Mouse (Mus musculus) spleen, embryonic (tissue): Measurements from ENCODE around the gene Usp40.
"Not testable (repeated sequence)": the region's sequence is repeated elsewhere in the genome, so short reads cannot be mapped to it uniquely, and the experiment has no call there.

ENCODE experiments used
- CTCF ChIA-PET: fragments of 350-600 bp; sonication (Branson Sonifier 250); formaldehyde crosslinking; loops from one replicate; lab custom pipeline; 2022; lab: Charles Lee

Gene Usp40

GRCm38 (mm10) chr1:88008211-88008697 is at the start of gene Usp40:
Usp40 (minus strand) TSS chr1:88008551.
- CTCF ChIA-PET, result no interaction called here

DNA sequence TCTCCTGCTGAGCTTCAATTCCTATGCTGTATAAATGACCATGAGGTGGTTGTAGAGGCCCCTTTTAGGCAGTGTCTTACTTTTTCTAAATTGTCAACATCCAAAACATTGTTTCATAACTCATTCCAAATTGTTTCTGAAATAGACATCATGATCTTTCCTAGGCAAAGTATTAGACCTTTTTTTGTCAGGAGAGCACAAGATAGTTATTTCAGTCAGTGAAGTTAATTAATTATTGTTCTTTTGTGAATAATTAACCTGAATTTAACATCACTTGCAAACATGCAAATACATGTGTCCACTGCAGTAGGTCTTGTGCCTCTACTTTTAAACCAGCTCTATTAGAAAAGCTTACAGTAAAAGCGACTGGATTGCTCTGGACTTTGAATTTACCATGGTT is 46.7 kb upstream of the Usp40 start, which contains the start of gene Ugt1a10:
Ugt1a10 (plus strand) TSS at position 301 of the 400 bp plus-strand sequence.
- CTCF ChIA-PET, result no interaction called here

- CTCF ChIA-PET, result not testable (repeated sequence)
Measured at GRCm38 (mm10) chr1:88047408-88047807, 39.1 kb upstream of the Usp40 start.

DNA sequence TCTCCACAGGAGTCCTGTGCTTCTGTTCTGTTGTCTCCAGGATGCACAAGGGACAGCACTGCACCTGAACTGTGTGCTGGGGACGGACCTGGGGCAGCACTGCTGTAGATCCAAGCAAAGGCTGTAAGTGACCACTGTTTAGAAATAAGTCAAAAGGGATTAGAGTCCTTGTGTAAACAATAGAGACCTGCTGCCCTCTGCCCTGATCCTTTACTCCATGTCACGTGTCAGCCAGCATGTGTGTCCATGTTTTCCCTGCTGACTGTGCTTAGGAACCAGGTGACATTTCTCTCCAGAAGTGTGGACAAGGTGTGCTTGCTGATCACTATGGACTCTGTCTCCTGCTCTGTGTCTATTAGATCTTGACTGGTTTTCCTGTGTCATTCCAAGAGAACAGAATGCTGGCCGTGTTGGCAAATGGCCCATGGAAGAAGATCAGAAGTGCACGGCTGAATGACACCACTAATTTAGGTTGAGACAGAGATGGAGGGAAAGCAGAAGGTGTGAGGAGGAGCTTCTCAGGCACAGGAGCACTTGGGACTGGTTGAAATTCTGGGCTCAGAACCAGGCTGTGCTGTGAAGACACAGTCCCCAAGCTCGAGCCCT is 36.6 kb upstream of the Usp40 start:
- CTCF ChIA-PET, result not testable (repeated sequence)

DNA sequence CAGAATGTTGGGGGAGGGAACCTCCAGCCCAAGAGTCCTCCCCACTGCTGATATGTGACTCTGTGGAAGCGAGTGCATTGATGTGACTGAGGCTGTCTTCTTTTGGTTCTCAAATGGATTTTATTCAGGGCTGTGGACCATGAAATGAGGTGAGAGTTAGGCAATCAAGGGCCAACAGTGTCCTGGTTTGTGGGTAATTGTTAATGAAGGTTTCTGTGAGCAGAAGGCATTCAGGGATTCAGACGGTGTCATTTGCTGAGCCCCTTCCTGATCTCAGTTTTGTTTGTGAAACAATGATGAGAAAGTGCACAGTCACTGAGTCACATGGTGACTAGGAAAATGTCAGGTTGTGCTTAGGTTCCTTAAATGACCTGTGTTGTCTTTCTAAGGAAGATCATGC is 34.7 kb upstream of the Usp40 start:
- CTCF ChIA-PET, result not testable (repeated sequence)

- CTCF ChIA-PET, result not testable (repeated sequence)
Measured at GRCm38 (mm10) chr1:88025244-88025643, 16.9 kb upstream of the Usp40 start.

- CTCF ChIA-PET, result no interaction called here
Measured at GRCm38 (mm10) chr1:88015371-88015770, 7.0 kb upstream of the Usp40 start.

DNA sequence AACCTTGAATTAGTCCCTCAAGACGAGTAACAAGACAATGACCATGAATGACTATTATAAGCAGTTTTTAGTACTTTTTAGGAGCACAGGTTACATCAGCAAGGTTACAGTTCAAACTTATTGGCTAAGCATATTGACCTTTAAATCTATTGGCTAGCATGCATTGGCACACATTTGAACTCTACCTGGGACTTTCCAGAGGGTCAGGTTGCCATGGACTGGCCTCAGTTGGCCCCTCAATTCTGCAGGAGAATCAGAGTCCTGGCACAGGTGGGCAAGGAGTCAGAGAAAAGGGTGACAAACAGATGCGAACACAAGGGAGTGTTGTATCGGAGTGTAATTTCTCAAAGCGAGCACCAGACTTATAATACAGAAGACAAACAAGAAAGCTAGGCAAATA is 6.3 kb upstream of the Usp40 start:
- CTCF ChIA-PET, result no interaction called here

DNA sequence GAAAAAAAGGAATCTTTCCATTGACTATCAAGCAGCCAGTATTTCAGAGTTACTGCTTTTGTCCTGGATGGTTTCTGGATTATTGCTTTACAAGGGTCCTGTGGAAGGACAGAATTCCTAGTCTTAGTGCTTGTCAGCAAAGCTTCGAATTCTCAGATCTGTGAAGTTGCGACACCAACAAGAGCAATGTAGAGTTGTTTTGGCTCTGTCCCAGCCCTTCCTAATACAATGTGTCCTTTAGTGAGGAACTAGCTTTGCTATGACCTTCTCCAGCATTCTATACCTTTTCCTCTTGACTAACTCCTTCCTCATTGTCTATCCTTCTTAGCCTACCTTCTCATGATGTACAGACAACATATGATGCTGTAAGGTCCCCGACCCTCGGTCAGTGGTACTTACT is 5.8 kb upstream of the Usp40 start:
- CTCF ChIA-PET, result no interaction called here

GRCm38 (mm10) chr1:88013726-88014125 is 5.4 kb upstream of the Usp40 start:
- CTCF ChIA-PET, result no interaction called here

DNA sequence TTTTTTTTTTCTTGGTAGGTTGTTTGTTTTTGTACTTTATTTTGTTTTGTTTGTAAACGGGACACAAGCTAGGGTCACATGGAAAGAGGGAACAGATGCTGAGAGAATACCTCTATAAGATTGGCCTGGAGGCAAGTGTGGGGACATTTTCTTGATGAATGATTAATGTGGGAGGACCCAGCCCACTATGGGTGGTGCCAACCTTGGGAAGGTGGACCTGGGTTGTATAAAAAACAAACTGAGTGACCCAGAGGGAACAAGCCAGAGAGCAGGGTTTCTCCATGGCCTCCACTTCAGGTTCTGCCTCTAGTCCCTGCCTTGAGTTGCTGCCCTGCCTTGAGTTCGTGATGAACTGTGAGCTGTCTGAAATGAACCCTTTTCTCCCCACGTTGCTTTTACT is 1.2 kb upstream of the Usp40 start:
- CTCF ChIA-PET, result interaction anchor here (0.7 kb wide), 1 partner anchor 860 kb away, joined by 4 read pairs; no protein-coding TSS in a partner anchor

DNA sequence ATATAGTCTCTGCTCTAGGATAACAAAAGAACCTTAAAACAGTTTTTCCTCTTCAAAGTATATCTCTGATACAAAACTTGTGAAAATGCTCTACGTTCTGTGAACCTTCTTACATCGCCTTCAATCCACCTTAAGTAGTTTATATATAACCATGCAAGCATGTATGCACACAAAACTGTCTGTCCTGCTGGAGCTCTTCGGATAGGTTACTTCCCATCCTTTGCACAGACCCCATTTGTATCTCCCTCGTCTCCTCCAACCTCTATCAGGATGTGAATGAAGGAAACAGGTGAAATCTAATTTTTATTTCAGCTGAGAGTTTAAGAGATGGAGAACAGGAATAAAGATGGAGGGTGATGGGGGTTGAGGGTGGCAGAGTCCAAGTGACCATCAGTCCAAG is 384 bp upstream of the Usp40 start:
- CTCF ChIA-PET, result interaction anchor here (0.7 kb wide), 1 partner anchor 859 kb away, joined by 4 read pairs; no protein-coding TSS in a partner anchor

DNA sequence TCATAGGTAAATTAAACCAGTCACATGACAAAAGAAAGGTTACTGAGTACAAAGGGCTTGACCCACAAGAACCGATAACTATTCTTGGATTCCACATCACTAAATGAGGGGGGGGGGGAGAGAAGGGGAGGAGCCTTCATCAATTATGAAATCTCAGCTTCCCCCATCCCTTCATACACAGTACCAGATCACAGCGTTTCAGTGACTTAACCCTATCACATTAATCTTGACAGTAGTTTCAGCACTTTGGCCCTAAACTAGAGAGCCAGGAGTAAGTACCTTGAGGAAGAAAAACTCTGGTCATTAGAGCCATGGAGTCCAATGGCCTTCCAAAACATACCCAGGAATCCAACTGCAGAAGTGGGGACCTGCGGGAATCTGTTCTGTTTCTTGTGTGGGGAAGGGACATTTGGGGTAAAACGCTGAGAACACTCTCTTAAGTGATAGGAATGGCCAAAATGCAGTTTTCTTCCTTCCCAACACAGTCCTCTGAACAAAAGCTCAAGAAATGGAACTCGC is 600 bp downstream of the Usp40 start:
- CTCF ChIA-PET, result no interaction called here

- CTCF ChIA-PET, result no interaction called here
Measured at GRCm38 (mm10) chr1:87992716-87993115, 15.6 kb downstream of the Usp40 start.

- CTCF ChIA-PET, result no interaction called here
Measured at GRCm38 (mm10) chr1:87982291-87982690, 26.1 kb downstream of the Usp40 start.

DNA sequence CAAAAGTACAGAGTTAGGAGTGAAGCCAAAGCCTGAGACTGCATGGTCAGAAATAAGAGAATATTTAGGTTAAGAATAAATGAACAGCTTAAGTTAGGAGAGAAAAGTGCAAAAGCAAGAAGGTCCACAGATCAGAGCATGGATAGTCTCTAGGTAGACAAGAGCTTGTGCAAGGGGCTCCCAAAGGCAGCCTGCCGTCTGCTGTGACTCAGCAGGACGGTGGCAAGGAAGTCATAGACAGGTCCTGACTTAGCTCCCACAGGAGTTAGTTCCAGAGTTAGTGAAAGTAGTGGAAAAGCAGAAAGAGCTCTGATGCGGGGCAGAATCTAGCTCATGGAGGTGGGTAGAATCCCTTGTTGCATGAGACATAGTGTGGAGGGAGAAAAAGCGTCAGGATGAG is 38.0 kb downstream of the Usp40 start:
- CTCF ChIA-PET, result interaction anchor here (1.1 kb wide), 1 partner anchor 16 kb away, joined by 5 read pairs; no protein-coding TSS in a partner anchor

GRCm38 (mm10) chr1:87961459-87962167 is 46.7 kb downstream of the Usp40 start:
- CTCF ChIA-PET, result no interaction called here

- CTCF ChIA-PET, result no interaction called here
Measured at GRCm38 (mm10) chr1:87960752-87961151, 47.6 kb downstream of the Usp40 start.

DNA sequence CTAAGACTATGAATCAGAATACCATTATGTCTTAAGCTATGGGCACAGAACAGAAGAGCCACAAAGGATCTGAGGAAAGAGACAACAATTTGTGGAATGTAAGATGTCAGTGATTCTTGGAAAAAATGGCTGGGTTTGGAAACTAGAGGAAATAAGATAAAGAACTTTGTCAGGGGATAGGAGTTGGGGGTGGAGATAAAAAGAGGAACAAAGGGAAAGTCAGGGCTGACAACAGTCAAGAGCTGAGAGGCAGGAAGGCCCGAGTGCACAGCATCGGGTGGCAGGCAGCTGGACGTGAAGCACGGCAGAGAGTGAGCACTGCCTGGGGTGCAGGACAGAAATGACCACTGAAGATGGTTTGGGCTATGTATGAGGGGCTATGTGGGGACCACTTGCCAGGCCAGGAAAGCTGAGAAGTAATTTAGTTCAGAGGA is 48.3 kb downstream of the Usp40 start:
- CTCF ChIA-PET, result no interaction called here

DNA sequence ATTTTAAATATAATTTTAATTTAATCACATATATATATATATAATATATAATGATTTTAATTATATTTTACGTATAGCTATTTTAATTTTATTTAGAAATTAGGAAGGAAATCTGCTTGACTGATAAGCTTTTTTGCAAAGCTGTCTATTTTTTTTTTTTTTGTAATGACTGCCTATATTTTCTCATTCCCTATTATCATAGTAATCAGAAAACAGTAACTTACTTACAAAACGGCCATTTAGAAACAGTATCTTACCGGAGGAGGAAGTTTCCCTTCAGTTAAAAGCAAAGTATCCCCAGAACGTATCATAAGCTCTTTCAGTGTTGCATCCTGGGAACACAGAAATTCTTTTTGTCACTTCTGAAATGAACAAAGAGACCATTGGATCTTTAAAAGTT is 48.8 kb downstream of the Usp40 start:
- CTCF ChIA-PET, result no interaction called here

DNA sequence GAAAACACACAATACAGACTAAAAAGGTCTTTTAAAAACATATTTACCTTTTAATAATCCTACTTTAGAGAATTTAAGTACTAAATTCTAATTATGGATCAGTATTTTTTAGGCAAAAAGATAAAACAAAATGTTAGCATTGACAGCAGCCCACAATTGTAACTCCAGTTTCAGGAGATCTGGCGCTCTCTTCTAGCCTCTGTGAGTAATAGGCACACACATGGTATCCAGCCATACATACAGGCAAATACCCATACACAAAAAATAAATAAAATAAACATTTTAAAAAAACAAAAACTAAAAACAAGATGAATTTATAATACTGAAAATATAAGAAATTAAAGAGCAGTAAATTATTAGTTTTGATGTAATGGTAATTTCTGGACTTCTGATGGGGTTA is 49.4 kb downstream of the Usp40 start:
- CTCF ChIA-PET, result no interaction called here

- CTCF ChIA-PET, result interaction anchor here (0.9 to 1.8 kb wide), 2 partner anchors 9 to 18 kb away, joined by 5 read pairs; no protein-coding TSS in a partner anchor
Measured at GRCm38 (mm10) chr1:87953073-87953472, 55.3 kb downstream of the Usp40 start.

- CTCF ChIA-PET, result interaction anchor here (0.5 kb wide), 1 partner anchor 14 kb away, joined by 3 read pairs; no protein-coding TSS in a partner anchor
Measured at GRCm38 (mm10) chr1:87951641-87952040, 56.7 kb downstream of the Usp40 start.
